Mouse (Mus musculus) stomach, embryonic 14.5 days (tissue): ENCODE measurements at regions not wholly inside any gene's neighbourhood (a gene's known extent, or its start where the extent isn't known, plus 50 kb on each side); places are given as distances from the start of the nearest gene placed in this dataset.

ENCODE experiments used
- ATAC-seq: fragments of 200-750 bp; cut with Nextera tagmentation; 2 replicates; pipeline ENCODE4 v1.8.0; 2017; ENCODE audit warnings: low read depth, moderate TSS enrichment; ENCODE audit not compliant: insufficient number of reproducible peaks, insufficient read depth, low FRiP score
- H3K27ac ChIP-seq: fragments of 300-500 bp; sonication (generic); 2 replicates; pipeline ENCODE4 v1.5.1; 2014; ENCODE audit warnings: mild to moderate bottlenecking, low read length, moderate library complexity, mixed read lengths
- H3K27me3 ChIP-seq: fragments of 300-500 bp; sonication (generic); 2 replicates; pipeline ENCODE4 v1.6.1; 2014; ENCODE audit warnings: low read length, control low read depth, mixed read lengths; ENCODE audit not compliant: control insufficient read depth, insufficient read depth
- H3K36me3 ChIP-seq: fragments of 300-500 bp; sonication (generic); 2 replicates; pipeline ENCODE4 v1.6.1; 2014; ENCODE audit warnings: mild to moderate bottlenecking, control low read depth, low read length, moderate library complexity, mixed read lengths; ENCODE audit not compliant: control insufficient read depth, insufficient read depth
- H3K4me1 ChIP-seq: fragments of 300-500 bp; sonication (generic); 2 replicates; pipeline ENCODE4 v1.6.1; 2014; ENCODE audit warnings: low read length, control low read depth, mixed read lengths; ENCODE audit not compliant: control insufficient read depth, insufficient read depth
- H3K4me2 ChIP-seq: fragments of 300-500 bp; sonication (generic); replicated peaks from 2 replicates; pipeline ENCODE4 v1.6.1; 2014; ENCODE audit warnings: low read depth, low read length, control low read depth
- H3K4me3 ChIP-seq: fragments of 300-500 bp; sonication (generic); 2 replicates; pipeline ENCODE4 v1.5.1; 2014; ENCODE audit warnings: low read depth, low read length, control low read depth
- H3K9ac ChIP-seq: fragments of 300-500 bp; sonication (generic); replicated peaks from 2 replicates; pipeline ENCODE4 v1.6.1; 2014; ENCODE audit warnings: low read depth, mild to moderate bottlenecking, control low read depth, low read length, moderate library complexity, mixed read lengths
- H3K9me3 ChIP-seq: fragments of 300-500 bp; sonication (generic); 2 replicates; pipeline ENCODE4 v1.6.1; 2016; ENCODE audit warnings: low read depth, low read length, control low read depth; ENCODE audit not compliant: control insufficient read depth
- WGBS: fragments of 180-500 bp; shearing (Covaris S2); extraction: QIAGEN DNeasy Blood & Tissue Kit; methylation state at CpG from one replicate; pipeline ENCODE4 v1.1.7; 2014; 5-methylcytosine and 5-hydroxymethylcytosine counted together

DNA sequence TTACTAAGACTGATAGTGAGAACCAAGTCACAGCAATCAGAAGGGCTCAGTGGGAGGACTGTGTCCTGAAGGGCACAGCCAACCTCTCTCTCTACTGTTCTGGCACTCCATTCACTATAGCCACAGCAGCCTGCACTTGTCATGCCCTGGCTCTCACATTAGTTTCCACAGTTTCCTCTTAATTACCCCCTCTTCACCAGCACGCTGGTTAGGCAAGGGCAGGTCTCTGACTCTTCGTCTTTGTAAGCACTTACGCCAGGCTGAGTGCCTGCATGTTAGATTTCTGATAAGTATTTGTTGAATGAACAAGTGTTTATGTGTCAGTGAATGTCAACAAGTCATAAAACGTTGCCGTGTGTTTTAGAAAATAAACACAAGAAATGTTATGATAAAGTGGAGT, 116.2 kb upstream of the Lrig1 start:
- Histone ChIP-seq H3K27me3 (no peaks in the 10 kb centered on the region), H3K9me3 (no peaks in the 10 kb centered on the region), H3K9ac (no peak overlapping the region), H3K4me3 (no peak overlapping the region), H3K4me1 (peaks cover 21% of the 10 kb centered on the region), H3K4me2 (no peak overlapping the region), H3K27ac (no peak overlapping the region), H3K36me3 (no peaks in the 10 kb centered on the region)
- no peak for ATAC-seq
- WGBS = 32% methylated on average over 5 of the region's 5 CpGs

GRCm38 (mm10) chr6:94814711-94815110, 114.8 kb upstream of the Lrig1 start:
- WGBS = 33% methylated on average over 3 of the region's 3 CpGs
- Histone ChIP-seq H3K27me3 (no peaks in the 10 kb centered on the region), H3K4me3 (no peak overlapping the region), H3K27ac (no peak overlapping the region), H3K9ac (no peak overlapping the region), H3K36me3 (no peaks in the 10 kb centered on the region), H3K9me3 (no peaks in the 10 kb centered on the region), H3K4me2 (no peak overlapping the region), H3K4me1 (peaks cover 21% of the 10 kb centered on the region)
- ATAC-seq = no peak

GRCm38 (mm10) chr6:94813481-94814148, 113.7 kb upstream of the Lrig1 start:
- 47% methylated on average over 7 of the region's 7 CpGs for WGBS
- no peaks in the 10 kb centered on the region for H3K9me3 ChIP-seq
- peaks cover 20% of the 10 kb centered on the region; the same call in 1 of the 2 replicates for H3K4me1 ChIP-seq
- H3K27ac ChIP-seq = no peak overlapping the region
- no peak for ATAC-seq
- no peak overlapping the region for H3K9ac ChIP-seq
- H3K4me2 ChIP-seq = no peak overlapping the region
- H3K27me3 ChIP-seq = no peaks in the 10 kb centered on the region
- H3K4me3 ChIP-seq = no peak overlapping the region
- H3K36me3 ChIP-seq = no peaks in the 10 kb centered on the region

- 31% methylated on average over 4 of the region's 4 CpGs for WGBS
- peaks cover 18% of the 10 kb centered on the region; the same call in 1 of the 2 replicates for H3K4me1 ChIP-seq
- H3K27ac ChIP-seq = no peak overlapping the region
- ATAC-seq = no peak
- H3K4me2 ChIP-seq = no peak overlapping the region
- H3K36me3 ChIP-seq = no peaks in the 10 kb centered on the region
- no peak overlapping the region for H3K9ac ChIP-seq
- H3K4me3 ChIP-seq = no peak overlapping the region
- H3K27me3 ChIP-seq = no peaks in the 10 kb centered on the region
- H3K9me3 ChIP-seq = no peaks in the 10 kb centered on the region
These were observed 111.9 kb upstream of the Lrig1 start for GRCm38 (mm10) chr6:94811846-94812245.

- 79% methylated on average over 6 of the region's 6 CpGs for WGBS
- H3K4me3 ChIP-seq = no peak overlapping the region
- peaks cover 23% of the 10 kb centered on the region; the same call in 1 of the 2 replicates for H3K4me1 ChIP-seq
- ATAC-seq = no peak
- H3K4me2 ChIP-seq = no peak overlapping the region
- H3K36me3 ChIP-seq = no peaks in the 10 kb centered on the region
- H3K27ac ChIP-seq = 0 out of 2 replicates have a peak overlapping the region, but pooled peaks have one; percentile 15
- H3K9ac ChIP-seq = no peak overlapping the region
- no peaks in the 10 kb centered on the region for H3K27me3 ChIP-seq
- no peaks in the 10 kb centered on the region for H3K9me3 ChIP-seq
These were observed 107.3 kb upstream of the Lrig1 start for GRCm38 (mm10) chr6:94807216-94807615.

GRCm38 (mm10) chr6:94806481-94807160, 106.7 kb upstream of the Lrig1 start:
- Histone ChIP-seq H3K9me3 (no peaks in the 10 kb centered on the region), H3K36me3 (no peaks in the 10 kb centered on the region), H3K4me2 (no peak overlapping the region), H3K27me3 (no peaks in the 10 kb centered on the region), H3K9ac (no peak overlapping the region), H3K27ac (0 out of 2 replicates have a peak overlapping the region, but pooled peaks have one; percentile 15), H3K4me1 (peaks cover 27% of the 10 kb centered on the region; the same call in 1 of the 2 replicates), H3K4me3 (no peak overlapping the region)
- ATAC-seq = no peak
- 50% methylated on average over 12 of the region's 12 CpGs for WGBS

DNA sequence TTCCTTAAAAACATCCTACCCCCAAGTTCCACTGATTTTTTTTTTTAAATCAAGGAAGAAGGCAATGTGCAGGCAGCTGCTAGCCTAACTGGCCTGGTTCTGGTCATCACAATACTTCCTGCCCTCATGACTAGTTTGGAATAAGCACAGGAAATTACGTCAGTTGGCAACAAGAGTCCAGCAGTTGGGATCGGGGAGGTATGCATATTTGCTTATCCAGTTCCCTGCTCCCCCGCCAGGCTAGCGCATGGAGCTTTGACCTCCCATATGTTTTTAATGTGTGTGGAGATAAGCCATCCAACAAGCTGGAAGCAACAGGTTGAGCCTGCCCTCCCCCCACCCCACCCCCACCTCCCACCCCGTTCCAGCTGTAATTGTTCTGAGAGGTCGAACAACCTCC, 105.7 kb upstream of the Lrig1 start:
- 25% methylated on average over 6 of the region's 6 CpGs for WGBS
- Histone ChIP-seq H3K9ac (no peak overlapping the region), H3K27me3 (no peaks in the 10 kb centered on the region), H3K9me3 (no peaks in the 10 kb centered on the region), H3K27ac (no peak overlapping the region), H3K36me3 (no peaks in the 10 kb centered on the region), H3K4me1 (peaks cover 32% of the 10 kb centered on the region), H3K4me2 (no peak overlapping the region), H3K4me3 (no peak overlapping the region)
- ATAC-seq = no peak

- H3K4me2 ChIP-seq = no peak overlapping the region
- H3K9me3 ChIP-seq = no peaks in the 10 kb centered on the region
- peaks cover 32% of the 10 kb centered on the region for H3K4me1 ChIP-seq
- ATAC-seq = no peak
- no peaks in the 10 kb centered on the region for H3K36me3 ChIP-seq
- 64% methylated on average over 10 of the region's 10 CpGs for WGBS
- H3K27me3 ChIP-seq = no peaks in the 10 kb centered on the region
- H3K27ac ChIP-seq = no peak overlapping the region
- H3K4me3 ChIP-seq = no peak overlapping the region
- no peak overlapping the region for H3K9ac ChIP-seq
These were observed 104.4 kb upstream of the Lrig1 start for GRCm38 (mm10) chr6:94804284-94804815.
